In the genomic region with DNA sequence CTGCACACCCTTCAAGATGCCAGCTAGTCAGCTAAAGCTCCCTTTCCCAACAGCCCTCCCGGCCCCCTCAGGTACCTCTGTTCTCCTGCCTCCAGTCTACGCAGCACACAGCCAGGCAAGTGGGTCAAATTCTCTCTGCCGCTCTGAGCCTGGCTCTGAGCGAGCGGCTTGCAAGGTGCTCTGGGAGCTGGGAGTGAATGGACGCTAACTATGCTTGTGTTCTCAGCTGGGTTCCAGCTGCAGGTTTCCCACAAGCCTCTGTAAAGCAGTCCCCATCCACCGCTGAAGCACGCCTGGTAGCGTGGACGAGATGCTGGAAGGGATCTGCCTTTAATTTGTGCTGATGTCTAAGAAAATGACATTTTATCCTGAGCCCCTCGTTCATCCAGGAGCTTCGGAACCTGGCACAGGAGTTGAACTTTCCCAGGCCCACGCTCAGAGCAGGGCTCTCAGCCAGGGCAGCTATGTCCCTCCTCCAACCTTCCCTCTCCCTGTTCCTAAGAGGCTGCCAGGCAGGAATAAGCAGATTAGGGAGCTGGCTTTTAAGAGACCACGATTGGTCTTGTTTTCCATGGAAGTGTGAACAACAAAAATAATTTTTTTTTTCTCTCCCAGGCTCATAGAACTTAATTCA, we compare ENCODE assay signal across 12 mouse cellular contexts. TPM values are rescaled to one million over a fixed set of nuclear protein-coding genes. Genes with fewer than 3 reads are reported as not detected.
A peak's percentile ranks its signal among the peaks of the same experiment; 100 is the strongest.
DNase-seq lines count a peak whose midpoint lies in the region; ATAC-seq and TF ChIP-seq lines count a peak whose summit lies in the region.
"Had no signal": no experiment of that assay in that cellular context is flagged by ENCODE, and none has a peak within 500 bp of the region (broad histone marks: within the 10 kb centered on the region; RNA-seq: fewer than 3 reads in every experiment).

No protein-coding gene starts in this region.

- no peak for TF ChIP-seq CTCF in G1E (IDR thresholded peaks at IDR 0.05; ENCODE audit: low read depth, low read length)

- no peaks in the 10 kb centered on the region for H3K4me1 ChIP-seq in G1E (ENCODE audit: insufficient read depth, low read depth, low read length)
- H3K4me1 ChIP-seq in midbrain, embryonic 12.5 days, result peaks cover 66% of the 10 kb centered on the region

- no peaks in the 10 kb centered on the region for H3K36me3 ChIP-seq in G1E (replicated peaks)
- no peaks in the 10 kb centered on the region for H3K36me3 ChIP-seq in midbrain, embryonic 12.5 days

- H3K4me2 ChIP-seq in midbrain, embryonic 12.5 days (replicated peaks), result 0 out of 2 replicates have a peak overlapping the region, but pooled peaks have one; percentile 17

- DNase-seq in frontal cortex, postnatal 10 days (ENCODE audit: low spot score in 2 of 2), result no peak
- no peak for DNase-seq in G1E (ENCODE audit: low spot score)
- DNase-seq in heart, postnatal 10 days, result peak; percentile 49 to 65
- no peak for DNase-seq in layer of hippocampus, adult 18-20 months (ENCODE audit: low spot score in 2 of 2)
- DNase-seq in urinary bladder, adult 2 months (ENCODE audit: low spot score), result no peak
- DNase-seq in adrenal gland, postnatal 4 days (ENCODE audit: low spot score in 2 of 2), result no peak
- DNase-seq: adrenal gland, postnatal 36 days; cerebellum, postnatal 36 days; kidney, postnatal 10 days; lung, postnatal 36 days had no signal

- peak; percentile 58 for ATAC-seq in frontal cortex, adult (ENCODE audit: low TSS enrichment)
- ATAC-seq in G1E (ENCODE audit: extremely low read depth, insufficient number of reproducible peaks, low FRiP score, poor library complexity, severe bottlenecking), result no peak
- ATAC-seq in midbrain, embryonic 12.5 days (ENCODE audit: low FRiP score, low read depth), result no peak

- intact Hi-C loops in heart, postnatal 10 days (cut with DNase I), result no loop called here

- no peak overlapping the region; the same call in 1 of the 2 replicates for H3K27ac ChIP-seq in midbrain, embryonic 12.5 days (replicated peaks)

- no peaks in the 10 kb centered on the region for H3K27me3 ChIP-seq in G1E (ENCODE audit: insufficient read depth, low read length)
- peaks cover 79% of the 10 kb centered on the region for H3K27me3 ChIP-seq in midbrain, embryonic 12.5 days

- H3K4me3 ChIP-seq in G1E (ENCODE audit: low read depth, low read length), result peak overlapping the region; percentile 7; the same call in 1 of the 2 replicates
- H3K4me3 ChIP-seq in midbrain, embryonic 12.5 days, result no peak overlapping the region

- 33% methylated on average over 14 of the region's 14 CpGs for WGBS in midbrain, embryonic 12.5 days

- H3K9me3 ChIP-seq in G1E (replicated peaks), result peaks cover 93% of the 10 kb centered on the region
- no peaks in the 10 kb centered on the region for H3K9me3 ChIP-seq in midbrain, embryonic 12.5 days

- H3K9ac ChIP-seq in midbrain, embryonic 12.5 days (replicated peaks), result peak overlapping the region; percentile 25; the same call in 1 of the 2 replicates

RNA-seq across cellular contexts. Expression of a gene that starts 5.1 kb away (rescaled TPM):
- total RNA-seq in G1E (2014; fragmentation: Nextera tagmentation), result not detected in 2 replicates
- total RNA-seq in G1E (2017), result 0.05 TPM in 1 of 2 replicates, not detected in the other
- not detected in 2 replicates for polyA plus RNA-seq in G1E (2012)
- total RNA-seq in heart, postnatal 10 days (2021), result 1 to 10 TPM; 2.2 to 2.3 TPM
- 10.5 and 13.2 TPM in 2 replicates for polyA plus RNA-seq in midbrain, embryonic 12.5 days (2016; fragmentation: Nextera tagmentation; extraction: Ambion mirVana)
- total RNA-seq in layer of hippocampus, adult 18-20 months (2021), result 10 to 100 TPM; 55.5 to 61.5 TPM
- 90.1 and 101 TPM in 2 replicates for polyA plus RNA-seq in urinary bladder, adult 2 months (2012; rRNA removed)
- total RNA-seq in adrenal gland, postnatal 4 days (2021), result 1 to 10 TPM; 3.6 to 5.3 TPM

Comparison
In these comparisons a context has a peak if more than half of its experiments do, and no peak if none do; other contexts are left out.
1. DNase-seq: peak in heart, postnatal 10 days (2 of 2); none in frontal cortex, postnatal 10 days (0 of 2), G1E (single experiment), layer of hippocampus, adult 18-20 months (0 of 2), urinary bladder, adult 2 months (single experiment) and adrenal gland, postnatal 4 days (0 of 2).
2. RNA of a gene that starts 5.1 kb away (total RNA-seq): 55.5 to 61.5 TPM in layer of hippocampus, adult 18-20 months; 3.6 to 5.3 TPM in adrenal gland, postnatal 4 days, 2.2 to 2.3 TPM in heart, postnatal 10 days and 0.05 TPM in G1E; every median in the first group is over 4 times any median in the second.